Mouse (Mus musculus): Measurements from ENCODE around the gene Lhx9.

DNA sequence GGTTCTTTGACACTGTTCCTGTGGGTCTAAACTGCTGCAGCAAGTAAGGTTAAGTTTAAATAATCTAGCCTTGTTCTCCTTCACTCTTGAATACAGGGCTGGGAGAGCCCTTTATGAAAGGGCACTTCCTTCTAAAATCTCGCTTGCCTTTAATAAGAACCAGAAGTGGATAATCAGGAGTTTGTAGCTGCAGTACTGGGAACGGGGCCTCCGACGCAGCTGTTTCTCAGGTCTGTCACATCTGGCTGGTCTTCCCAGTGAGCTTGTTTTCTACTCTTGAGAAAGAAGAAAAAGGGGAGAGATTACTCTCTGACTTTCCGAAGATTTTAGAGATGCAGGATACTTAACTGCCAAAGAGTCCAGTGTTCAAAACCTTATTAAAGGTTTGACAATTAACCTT lies 64.4 kb downstream of the Lhx9 start:
- TF ChIP-seq CTCF (IDR thresholded peaks at IDR 0.05; ENCODE audit: extremely low read depth, insufficient read length, insufficient replicate concordance, low read depth, low read length) (no peak), POLR2A (IDR thresholded peaks at IDR 0.05; ENCODE audit: low read depth, low read length) (no peak)
